Mouse (Mus musculus): Measurements from ENCODE around the gene Olfr935.

Olfr935 gene

GRCm38 (mm10) chr9:38999583-38999982 lies at the start of gene Olfr935:
Olfr935 (minus strand) TSS chr9:38999683.
- no peak for DNase-seq

GRCm38 (mm10) chr9:39023277-39023676 lies 23.8 kb upstream of the Olfr935 start, which contains the start of gene Olfr146:
Olfr146 (minus strand) TSS chr9:39023377.
- DNase-seq = no peak

- no peak for DNase-seq
These were observed 11.3 kb downstream of the Olfr935 start, which contains the start of gene Olfr934 for GRCm38 (mm10) chr9:38988215-38988614. Olfr934 (minus strand) TSS chr9:38988315.

GRCm38 (mm10) chr9:38972013-38972412 lies 27.5 kb downstream of the Olfr935 start, which contains the start of gene Olfr933:
Olfr933 (plus strand) TSS chr9:38972313.
- DNase-seq = no peak

- DNase-seq = no peak
These were observed 45.4 kb downstream of the Olfr935 start for GRCm38 (mm10) chr9:38954124-38954416.

GRCm38 (mm10) chr9:38953401-38954123 lies 45.9 kb downstream of the Olfr935 start:
- no peak for DNase-seq
